ENCODE assay signal across 16 mouse cellular contexts in genomic region chr10:128400338-128400737, GRCm38 (mm10). TPM values are rescaled to one million over a fixed set of nuclear protein-coding genes. Genes with fewer than 3 reads are reported as not detected.
DNase-seq lines count a peak whose midpoint lies in the region; ATAC-seq and TF ChIP-seq lines count a peak whose summit lies in the region.
"Had no signal": no experiment of that assay in that cellular context is flagged by ENCODE, and none has a peak within 500 bp of the region (broad histone marks: within the 10 kb centered on the region; RNA-seq: fewer than 3 reads in every experiment).

No protein-coding gene starts in this region.

- H3K4me2 ChIP-seq in hindbrain, embryonic 12.5 days (replicated peaks): no peak overlapping the region
- no peak overlapping the region for H3K4me2 ChIP-seq in hindbrain, postnatal 0 days (ENCODE audit: low read depth, low read length)
- peak overlapping the region; percentile 37 for H3K4me2 ChIP-seq in intestine, embryonic 14.5 days (ENCODE audit: low read length)
- H3K4me2 ChIP-seq in liver, postnatal 0 days (ENCODE audit: low read depth, low read length): peak overlapping the region; percentile 59
- H3K4me2 ChIP-seq: lung, embryonic 15.5 days had no signal

- H3K27ac ChIP-seq in hindbrain, embryonic 12.5 days: no peak overlapping the region
- no peak overlapping the region for H3K27ac ChIP-seq in hindbrain, postnatal 0 days
- peak overlapping the region; percentile 57; the same call in 1 of the 2 replicates for H3K27ac ChIP-seq in intestine, embryonic 14.5 days (ENCODE audit: low read depth)
- no peak overlapping the region for H3K27ac ChIP-seq in liver, postnatal 0 days (ENCODE audit: low read depth)
- no peak overlapping the region for H3K27ac ChIP-seq in heart, adult 2 months
- H3K27ac ChIP-seq: forebrain, embryonic 10.5 days; lung, embryonic 15.5 days had no signal

- intact Hi-C loops in heart, adult 2 months (cut with DNase I): no loop called here

- peaks cover 21% of the 10 kb centered on the region for H3K36me3 ChIP-seq in hindbrain, embryonic 12.5 days
- peaks cover 4% of the 10 kb centered on the region; the same call in 1 of the 2 replicates for H3K36me3 ChIP-seq in hindbrain, postnatal 0 days (ENCODE audit: insufficient read depth, low read length)
- H3K36me3 ChIP-seq in intestine, embryonic 14.5 days (ENCODE audit: control insufficient read depth, insufficient read depth, low read length): peaks cover 18% of the 10 kb centered on the region
- H3K36me3 ChIP-seq in liver, postnatal 0 days (replicated peaks; ENCODE audit: insufficient read depth, low read length): no peaks in the 10 kb centered on the region; the same call in 1 of the 2 replicates
- H3K36me3 ChIP-seq in heart, adult 2 months (ENCODE audit: control insufficient read depth, insufficient read depth, low read length): no peaks in the 10 kb centered on the region

- no peak for TF ChIP-seq CTCF in hindbrain, postnatal 0 days (IDR thresholded peaks at IDR 0.05; ENCODE audit: low read depth)
- no peak for TF ChIP-seq CTCF in liver, postnatal 0 days (IDR thresholded peaks at IDR 0.05; ENCODE audit: low read depth)
- TF ChIP-seq CTCF in heart, adult 2 months (IDR thresholded peaks at IDR 0.05): no peak

- no peaks in the 10 kb centered on the region for H3K9me3 ChIP-seq in hindbrain, embryonic 12.5 days (replicated peaks)
- no peaks in the 10 kb centered on the region for H3K9me3 ChIP-seq in hindbrain, postnatal 0 days (ENCODE audit: low read length)
- no peaks in the 10 kb centered on the region for H3K9me3 ChIP-seq in intestine, embryonic 14.5 days (ENCODE audit: control insufficient read depth, low read length)
- H3K9me3 ChIP-seq in liver, postnatal 0 days (ENCODE audit: low read length): no peaks in the 10 kb centered on the region
- H3K9me3 ChIP-seq: forebrain, embryonic 10.5 days; lung, embryonic 15.5 days had no signal

- no peak overlapping the region for H3K4me3 ChIP-seq in hindbrain, embryonic 12.5 days
- H3K4me3 ChIP-seq in hindbrain, postnatal 0 days (ENCODE audit: low read length): no peak overlapping the region
- peak overlapping the region; percentile 29 for H3K4me3 ChIP-seq in intestine, embryonic 14.5 days (ENCODE audit: low read depth, low read length)
- H3K4me3 ChIP-seq in liver, postnatal 0 days (ENCODE audit: low read depth, low read length): peak overlapping the region; percentile 42; the same call in 1 of the 2 replicates
- no peak overlapping the region for H3K4me3 ChIP-seq in heart, adult 2 months
- H3K4me3 ChIP-seq: forebrain, embryonic 10.5 days; lung, embryonic 15.5 days had no signal

- DNase-seq in hindbrain, postnatal 0 days (ENCODE audit: low spot score): no peak
- peak; percentile 77 for DNase-seq in intestine, embryonic 14.5 days (ENCODE audit: low spot score)
- DNase-seq in kidney, postnatal 14 days: peak; percentile 84
- peak; percentile 51 for DNase-seq in liver, postnatal 0 days
- DNase-seq in retina, postnatal 1 day: no peak
- no peak for DNase-seq in Muller cell, postnatal 12 days (ENCODE audit: inconsistent ontology term)
- DNase-seq in heart, adult 2 months: no peak
- DNase-seq: cerebellum, postnatal 10 days; spleen, adult 18-20 months had no signal

- H3K9ac ChIP-seq in hindbrain, embryonic 12.5 days: 0 out of 2 replicates have a peak overlapping the region, but pooled peaks have one; percentile 8
- no peak overlapping the region for H3K9ac ChIP-seq in hindbrain, postnatal 0 days (replicated peaks; ENCODE audit: low read length)
- H3K9ac ChIP-seq in intestine, embryonic 14.5 days (ENCODE audit: low read length): peak overlapping the region; percentile 30
- H3K9ac ChIP-seq in liver, postnatal 0 days (replicated peaks): peak overlapping the region; percentile 51
- no peak overlapping the region for H3K9ac ChIP-seq in heart, adult 2 months (ENCODE audit: low read depth, low read length)
- H3K9ac ChIP-seq: lung, embryonic 15.5 days had no signal

- no peak for TF ChIP-seq POLR2A in heart, adult 2 months (IDR thresholded peaks at IDR 0.05; ENCODE audit: insufficient read depth, low read depth, low read length)

- TF ChIP-seq EP300 in liver, postnatal 0 days (IDR thresholded peaks at IDR 0.05; ENCODE audit: low read depth): no peak
- TF ChIP-seq EP300 in heart, adult 2 months (IDR thresholded peaks at IDR 0.05; ENCODE audit: insufficient read depth, low read depth, low read length): no peak

- H3K4me1 ChIP-seq in hindbrain, embryonic 12.5 days: peaks cover 16% of the 10 kb centered on the region; the same call in 1 of the 2 replicates
- H3K4me1 ChIP-seq in hindbrain, postnatal 0 days (ENCODE audit: insufficient read depth, low read length): no peaks in the 10 kb centered on the region
- peaks cover 5% of the 10 kb centered on the region; the same call in 1 of the 2 replicates for H3K4me1 ChIP-seq in intestine, embryonic 14.5 days (replicated peaks; ENCODE audit: control insufficient read depth, insufficient read depth, low read length)
- H3K4me1 ChIP-seq in liver, postnatal 0 days (ENCODE audit: insufficient read depth): peaks cover 15% of the 10 kb centered on the region; the same call in 1 of the 2 replicates
- no peaks in the 10 kb centered on the region for H3K4me1 ChIP-seq in heart, adult 2 months (ENCODE audit: control insufficient read depth, insufficient read depth, low read length)
- H3K4me1 ChIP-seq: lung, embryonic 15.5 days had no signal

- H3K79me2 ChIP-seq in heart, adult 2 months (replicated peaks; ENCODE audit: control insufficient read depth, insufficient read depth, low read length): no peaks in the 10 kb centered on the region

- no peaks in the 10 kb centered on the region for H3K27me3 ChIP-seq in hindbrain, embryonic 12.5 days
- no peaks in the 10 kb centered on the region for H3K27me3 ChIP-seq in hindbrain, postnatal 0 days (ENCODE audit: insufficient read depth, low read length)
- no peaks in the 10 kb centered on the region for H3K27me3 ChIP-seq in intestine, embryonic 14.5 days (replicated peaks; ENCODE audit: control insufficient read depth, insufficient read depth, low read length)
- no peaks in the 10 kb centered on the region for H3K27me3 ChIP-seq in liver, postnatal 0 days (ENCODE audit: insufficient read depth, low read length)
- no peaks in the 10 kb centered on the region for H3K27me3 ChIP-seq in heart, adult 2 months (ENCODE audit: control insufficient read depth, insufficient read depth, low read length)
- H3K27me3 ChIP-seq: lung, embryonic 15.5 days had no signal

- no peak for ATAC-seq in hindbrain, embryonic 12.5 days (ENCODE audit: low FRiP score)
- no peak for ATAC-seq in hindbrain, postnatal 0 days
- peak; percentile 77 for ATAC-seq in intestine, embryonic 14.5 days (replicated peaks; ENCODE audit: low FRiP score, low TSS enrichment, low read depth)
- peak; percentile 47; the same call in 1 of the 2 replicates for ATAC-seq in liver, postnatal 0 days

- 33% methylated on average over 5 of the region's 5 CpGs for WGBS in hindbrain, embryonic 12.5 days
- 40% methylated on average over 5 of the region's 5 CpGs for WGBS in hindbrain, postnatal 0 days
- WGBS in intestine, embryonic 14.5 days: 20% methylated on average over 5 of the region's 5 CpGs
- 38% methylated on average over 5 of the region's 5 CpGs for WGBS in liver, postnatal 0 days (ENCODE audit: insufficient replicate concordance)
- 61% methylated on average over 5 of the region's 5 CpGs for WGBS in heart, adult 2 months

RNA-seq across cellular contexts. Expression of gene Slc39a5, which starts 0.7 kb away (rescaled TPM):
- 0.43 TPM in 1 of 2 replicates, not detected in the other for polyA plus RNA-seq in hindbrain, embryonic 12.5 days (2016; fragmentation: Nextera tagmentation; extraction: Ambion mirVana)
- total RNA-seq in hindbrain, postnatal 0 days (2014; rRNA removed): 0.58 and 2.3 TPM in 2 replicates
- 0.55 and 0.66 TPM in 2 replicates for polyA plus RNA-seq in hindbrain, postnatal 0 days (2015; fragmentation: Nextera tagmentation; extraction: Ambion mirVana)
- 47.6 and 56.7 TPM in 2 replicates for polyA plus RNA-seq in intestine, embryonic 14.5 days (2014; fragmentation: Nextera tagmentation; extraction: Ambion mirVana)
- polyA plus RNA-seq in liver, postnatal 0 days (2015; fragmentation: Nextera tagmentation; extraction: Ambion mirVana): 59.0 and 64.1 TPM in 2 replicates
- not detected for total RNA-seq in heart, adult 2 months (2021)
- polyA plus RNA-seq in heart, adult 2 months (2012; rRNA removed): not detected in 2 replicates
- total RNA-seq: gastrocnemius, adult 8-10 months; heart, postnatal 25 days; layer of hippocampus, postnatal 25 days had no signal
- polyA plus RNA-seq: C2C12; forebrain, embryonic 10.5 days had no signal

RNA-seq across cellular contexts. Expression of gene Nabp2, which starts 11.0 kb away (rescaled TPM):
- 102 and 104 TPM in 2 replicates for polyA plus RNA-seq in hindbrain, embryonic 12.5 days (2016; fragmentation: Nextera tagmentation; extraction: Ambion mirVana)
- 73.9 and 98.9 TPM in 2 replicates for total RNA-seq in hindbrain, postnatal 0 days (2014; rRNA removed)
- 135 and 140 TPM in 2 replicates for polyA plus RNA-seq in hindbrain, postnatal 0 days (2015; fragmentation: Nextera tagmentation; extraction: Ambion mirVana)
- 94.7 and 99.1 TPM in 2 replicates for polyA plus RNA-seq in intestine, embryonic 14.5 days (2014; fragmentation: Nextera tagmentation; extraction: Ambion mirVana)
- polyA plus RNA-seq in liver, postnatal 0 days (2015; fragmentation: Nextera tagmentation; extraction: Ambion mirVana): 33.7 and 33.8 TPM in 2 replicates
- total RNA-seq in heart, adult 2 months (2021): 10 to 100 TPM; 45.2 to 48.2 TPM
- polyA plus RNA-seq in heart, adult 2 months (2012; rRNA removed): 25.0 and 25.1 TPM in 2 replicates

RNA-seq across cellular contexts. Expression of gene Rnf41, which starts 11.1 kb away (rescaled TPM):
- polyA plus RNA-seq in hindbrain, embryonic 12.5 days (2016; fragmentation: Nextera tagmentation; extraction: Ambion mirVana): 60.8 and 61.4 TPM in 2 replicates
- 98.1 and 105 TPM in 2 replicates for total RNA-seq in hindbrain, postnatal 0 days (2014; rRNA removed)
- polyA plus RNA-seq in hindbrain, postnatal 0 days (2015; fragmentation: Nextera tagmentation; extraction: Ambion mirVana): 75.8 and 76.3 TPM in 2 replicates
- 30.5 and 36.0 TPM in 2 replicates for polyA plus RNA-seq in intestine, embryonic 14.5 days (2014; fragmentation: Nextera tagmentation; extraction: Ambion mirVana)
- polyA plus RNA-seq in liver, postnatal 0 days (2015; fragmentation: Nextera tagmentation; extraction: Ambion mirVana): 7.2 and 7.3 TPM in 2 replicates
- total RNA-seq in heart, adult 2 months (2021): 10 to 100 TPM; 15.8 to 16.9 TPM
- polyA plus RNA-seq in heart, adult 2 months (2012; rRNA removed): 12.5 and 17.8 TPM in 2 replicates

RNA-seq across cellular contexts. Expression of gene Ankrd52, which starts 23.4 kb away (rescaled TPM):
- polyA plus RNA-seq in hindbrain, embryonic 12.5 days (2016; fragmentation: Nextera tagmentation; extraction: Ambion mirVana): 13.6 and 13.7 TPM in 2 replicates
- total RNA-seq in hindbrain, postnatal 0 days (2014; rRNA removed): 38.8 and 39.5 TPM in 2 replicates
- polyA plus RNA-seq in hindbrain, postnatal 0 days (2015; fragmentation: Nextera tagmentation; extraction: Ambion mirVana): 9.1 and 10.6 TPM in 2 replicates
- polyA plus RNA-seq in intestine, embryonic 14.5 days (2014; fragmentation: Nextera tagmentation; extraction: Ambion mirVana): 12.1 and 13.3 TPM in 2 replicates
- polyA plus RNA-seq in liver, postnatal 0 days (2015; fragmentation: Nextera tagmentation; extraction: Ambion mirVana): 2.0 and 2.7 TPM in 2 replicates
- 10 to 100 TPM; 41.8 to 47.5 TPM for total RNA-seq in heart, adult 2 months (2021)
- polyA plus RNA-seq in heart, adult 2 months (2012; rRNA removed): 29.2 and 34.6 TPM in 2 replicates

RNA-seq across cellular contexts. Expression of gene Coq10a, which starts 31.5 kb away (rescaled TPM):
- polyA plus RNA-seq in hindbrain, embryonic 12.5 days (2016; fragmentation: Nextera tagmentation; extraction: Ambion mirVana): 31.7 and 32.8 TPM in 2 replicates
- total RNA-seq in hindbrain, postnatal 0 days (2014; rRNA removed): 26.9 and 42.1 TPM in 2 replicates
- polyA plus RNA-seq in hindbrain, postnatal 0 days (2015; fragmentation: Nextera tagmentation; extraction: Ambion mirVana): 50.8 and 52.1 TPM in 2 replicates
- polyA plus RNA-seq in intestine, embryonic 14.5 days (2014; fragmentation: Nextera tagmentation; extraction: Ambion mirVana): 11.0 and 15.7 TPM in 2 replicates
- 8.5 and 11.2 TPM in 2 replicates for polyA plus RNA-seq in liver, postnatal 0 days (2015; fragmentation: Nextera tagmentation; extraction: Ambion mirVana)
- total RNA-seq in heart, adult 2 months (2021): 100 to 1,000 TPM; 332 to 391 TPM
- polyA plus RNA-seq in heart, adult 2 months (2012; rRNA removed): 356 and 500 TPM in 2 replicates

Comparison
In these comparisons a context has a peak if more than half of its experiments do, and no peak if none do; other contexts are left out.
1. H3K9ac ChIP-seq: peak in hindbrain, embryonic 12.5 days (single experiment), intestine, embryonic 14.5 days (single experiment) and liver, postnatal 0 days (single experiment); none in hindbrain, postnatal 0 days (single experiment) and heart, adult 2 months (single experiment).
2. ATAC-seq: peak in intestine, embryonic 14.5 days (single experiment) and liver, postnatal 0 days (single experiment); none in hindbrain, embryonic 12.5 days (single experiment) and hindbrain, postnatal 0 days (single experiment).
3. H3K4me2 ChIP-seq: peak in intestine, embryonic 14.5 days (single experiment) and liver, postnatal 0 days (single experiment); none in hindbrain, embryonic 12.5 days (single experiment) and hindbrain, postnatal 0 days (single experiment).
4. H3K4me3 ChIP-seq: peak in intestine, embryonic 14.5 days (single experiment) and liver, postnatal 0 days (single experiment); none in hindbrain, embryonic 12.5 days (single experiment), hindbrain, postnatal 0 days (single experiment) and heart, adult 2 months (single experiment).
5. DNase-seq: peak in intestine, embryonic 14.5 days (single experiment), kidney, postnatal 14 days (single experiment) and liver, postnatal 0 days (single experiment); none in hindbrain, postnatal 0 days (single experiment), retina, postnatal 1 day (single experiment), Muller cell, postnatal 12 days (single experiment) and heart, adult 2 months (0 of 2).
6. RNA of gene Slc39a5, which starts 0.7 kb away (polyA plus RNA-seq): 59.0 to 64.1 TPM in liver, postnatal 0 days and 47.6 to 56.7 TPM in intestine, embryonic 14.5 days; 0.55 to 0.66 TPM in hindbrain, postnatal 0 days, 0.43 TPM in hindbrain, embryonic 12.5 days and not detected in heart, adult 2 months; every median in the first group is over 10 times any median in the second.